ENCODE assay signal across 26 mouse cellular contexts in the genomic region with DNA sequence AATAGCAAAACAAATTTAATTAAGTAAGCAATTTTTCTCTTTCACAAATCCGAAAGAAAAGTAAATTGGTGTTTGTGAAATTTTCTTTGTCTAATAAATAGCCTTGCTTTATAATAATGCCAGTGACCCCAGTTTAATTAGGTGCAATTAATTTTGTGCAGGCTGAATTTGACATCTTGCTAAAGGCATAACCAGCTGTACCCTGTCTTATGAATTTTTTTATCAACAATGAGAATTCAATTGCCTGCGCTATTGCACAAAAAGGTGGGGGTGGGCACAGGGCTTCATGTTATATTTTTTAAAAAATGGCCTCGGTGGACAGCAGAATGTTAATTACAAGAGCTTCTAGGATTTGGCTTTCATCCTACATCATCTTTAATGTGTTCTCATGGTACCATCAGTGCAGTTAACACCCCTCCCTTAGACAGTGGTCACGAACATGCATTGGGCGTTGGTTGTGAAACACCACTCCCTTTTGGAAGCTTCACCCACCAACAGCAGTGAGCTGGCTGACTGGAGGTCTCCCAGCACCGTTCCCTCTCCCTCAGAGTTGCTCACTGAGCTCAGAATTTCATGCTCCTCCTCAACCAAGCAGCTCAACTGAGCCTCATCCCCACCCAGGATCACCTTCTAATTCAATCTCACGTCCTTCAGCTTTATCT.
DNase-seq lines count a peak whose midpoint lies in the region; ATAC-seq lines count a peak whose summit lies in the region.
"Had no signal": no experiment of that assay in that cellular context is flagged by ENCODE, and none has a peak within 500 bp of the region (broad histone marks: within the 10 kb centered on the region; RNA-seq: fewer than 3 reads in every experiment).

No protein-coding gene starts in this region.

- no peak overlapping the region for H3K9ac ChIP-seq in hindbrain, embryonic 12.5 days
- H3K9ac ChIP-seq in lung, embryonic 16.5 days (ENCODE audit: low read length) = no peak overlapping the region
- no peak overlapping the region for H3K9ac ChIP-seq in neural tube, embryonic 14.5 days (replicated peaks; ENCODE audit: low read depth, low read length)
- H3K9ac ChIP-seq: embryonic facial prominence, embryonic 15.5 days; heart, embryonic 15.5 days; liver, embryonic 15.5 days had no signal

- H3K27ac ChIP-seq in hindbrain, embryonic 12.5 days = peak overlapping the region; percentile 57
- H3K27ac ChIP-seq in hindbrain, embryonic 10.5 days = no peak overlapping the region
- no peak overlapping the region for H3K27ac ChIP-seq in lung, embryonic 16.5 days (ENCODE audit: low read length)
- H3K27ac ChIP-seq in neural tube, embryonic 14.5 days (ENCODE audit: low read depth, low read length) = no peak overlapping the region
- H3K27ac ChIP-seq: embryonic facial prominence, embryonic 15.5 days; heart, embryonic 15.5 days; limb, embryonic 10.5 days; liver, embryonic 15.5 days; macrophage had no signal

- H3K4me3 ChIP-seq in hindbrain, embryonic 12.5 days = no peak overlapping the region
- H3K4me3 ChIP-seq in hindbrain, embryonic 10.5 days = no peak overlapping the region
- no peak overlapping the region for H3K4me3 ChIP-seq in lung, embryonic 16.5 days (ENCODE audit: low read length)
- H3K4me3 ChIP-seq in neural tube, embryonic 14.5 days (ENCODE audit: low read depth, low read length) = no peak overlapping the region
- H3K4me3 ChIP-seq: embryonic facial prominence, embryonic 15.5 days; gastrocnemius, adult 2 months; heart, embryonic 15.5 days; limb, embryonic 10.5 days; liver, embryonic 15.5 days had no signal

- ATAC-seq in hindbrain, embryonic 12.5 days (ENCODE audit: low FRiP score) = 0 out of 2 replicates have a peak, but pooled peaks have one; percentile 35
- ATAC-seq in lung, embryonic 16.5 days (ENCODE audit: low read depth) = peak; percentile 84
- peak; percentile 16; the same call in 1 of the 2 replicates for ATAC-seq in neural tube, embryonic 14.5 days (ENCODE audit: low read depth)
- ATAC-seq: inflammation-experienced regulatory T-cells, adult 6 months had no signal

- H3K27me3 ChIP-seq in hindbrain, embryonic 12.5 days = no peaks in the 10 kb centered on the region
- H3K27me3 ChIP-seq in hindbrain, embryonic 10.5 days (ENCODE audit: insufficient read depth, poor library complexity, severe bottlenecking) = no peaks in the 10 kb centered on the region
- H3K27me3 ChIP-seq in lung, embryonic 16.5 days (ENCODE audit: control insufficient read depth, insufficient read depth, low read depth, low read length) = no peaks in the 10 kb centered on the region
- H3K27me3 ChIP-seq in neural tube, embryonic 14.5 days (ENCODE audit: control insufficient read depth, insufficient read depth, low read length) = no peaks in the 10 kb centered on the region
- H3K27me3 ChIP-seq: CH12.LX; embryonic facial prominence, embryonic 15.5 days; heart, embryonic 15.5 days; liver, embryonic 15.5 days had no signal

- no peak for DNase-seq in hindbrain, embryonic 10.5 days (ENCODE audit: low spot score)
- DNase-seq in lung, postnatal 4 days = no peak
- DNase-seq in neural tube, embryonic 10.5 days (ENCODE audit: extremely low spot score, low spot score) = no peak
- DNase-seq in adipocyte (ENCODE audit: low spot score) = no peak
- DNase-seq: adrenal gland, adult 8-10 months; B cell, adult 2 months; cerebellum, adult 8-10 months; cerebellum, postnatal 36 days; gastrocnemius, adult 2 months; heart, postnatal 36 days; kidney, adult 18-20 months; kidney, postnatal 4 days; liver; thymus, adult 18-20 months; thymus, postnatal 36 days had no signal

- H3K9me3 ChIP-seq in hindbrain, embryonic 12.5 days (replicated peaks) = no peaks in the 10 kb centered on the region
- H3K9me3 ChIP-seq in hindbrain, embryonic 10.5 days = no peaks in the 10 kb centered on the region
- no peaks in the 10 kb centered on the region for H3K9me3 ChIP-seq in lung, embryonic 16.5 days (ENCODE audit: control insufficient read depth, low read length)
- no peaks in the 10 kb centered on the region for H3K9me3 ChIP-seq in neural tube, embryonic 14.5 days (ENCODE audit: control insufficient read depth, low read length)
- H3K9me3 ChIP-seq: embryonic facial prominence, embryonic 15.5 days; heart, embryonic 15.5 days; limb, embryonic 10.5 days; liver, embryonic 15.5 days had no signal

- no peaks in the 10 kb centered on the region for H3K36me3 ChIP-seq in hindbrain, embryonic 12.5 days
- peaks cover 10% of the 10 kb centered on the region; the same call in 1 of the 2 replicates for H3K36me3 ChIP-seq in hindbrain, embryonic 10.5 days
- H3K36me3 ChIP-seq in lung, embryonic 16.5 days (ENCODE audit: control insufficient read depth, insufficient read depth, low read length) = no peaks in the 10 kb centered on the region
- no peaks in the 10 kb centered on the region for H3K36me3 ChIP-seq in neural tube, embryonic 14.5 days (ENCODE audit: control insufficient read depth, insufficient read depth, low read length)
- H3K36me3 ChIP-seq: embryonic facial prominence, embryonic 15.5 days; G1E; limb, embryonic 10.5 days; liver, embryonic 15.5 days had no signal

- H3K4me2 ChIP-seq in hindbrain, embryonic 12.5 days (replicated peaks) = no peak overlapping the region
- no peak overlapping the region for H3K4me2 ChIP-seq in lung, embryonic 16.5 days (ENCODE audit: low read depth, low read length)
- no peak overlapping the region for H3K4me2 ChIP-seq in neural tube, embryonic 14.5 days (ENCODE audit: low read depth, low read length)
- H3K4me2 ChIP-seq: embryonic facial prominence, embryonic 15.5 days; heart, embryonic 15.5 days; liver, embryonic 15.5 days had no signal

- peaks cover 16% of the 10 kb centered on the region for H3K4me1 ChIP-seq in hindbrain, embryonic 12.5 days
- 0 out of 2 replicates have a peak, but pooled peaks cover 5% of the 10 kb centered on the region for H3K4me1 ChIP-seq in hindbrain, embryonic 10.5 days (replicated peaks)
- H3K4me1 ChIP-seq in lung, embryonic 16.5 days (replicated peaks; ENCODE audit: control insufficient read depth, insufficient read depth, low read length) = peaks cover 7% of the 10 kb centered on the region; the same call in 1 of the 2 replicates
- peaks cover 16% of the 10 kb centered on the region for H3K4me1 ChIP-seq in neural tube, embryonic 14.5 days (ENCODE audit: control insufficient read depth, insufficient read depth, low read length)
- H3K4me1 ChIP-seq: embryonic facial prominence, embryonic 15.5 days; liver, embryonic 15.5 days had no signal

- WGBS in hindbrain, embryonic 12.5 days = 65% methylated on average over 7 of the region's 7 CpGs
- WGBS in hindbrain, embryonic 10.5 days = 87% methylated on average over 7 of the region's 7 CpGs
- 62% methylated on average over 7 of the region's 7 CpGs for WGBS in lung, embryonic 16.5 days
- WGBS in neural tube, embryonic 14.5 days = 48% methylated on average over 7 of the region's 7 CpGs

Comparison
In these comparisons a context has a peak if more than half of its experiments do, and no peak if none do; other contexts are left out.
1. ATAC-seq: peak in every context shown above with its lines; median percentile 84 in lung, embryonic 16.5 days; 35 in hindbrain, embryonic 12.5 days; 16 in neural tube, embryonic 14.5 days.